Mouse (Mus musculus): Measurements from ENCODE around the gene Gucy1b1.

Gene Gucy1b1

GRCm38 (mm10) chr3:82074201-82074851 is at the start of gene Gucy1b1:
TSS of gene Gucy1b1 (minus strand) at chr3:82074689.
- peak; percentile 84 for DNase-seq

DNA sequence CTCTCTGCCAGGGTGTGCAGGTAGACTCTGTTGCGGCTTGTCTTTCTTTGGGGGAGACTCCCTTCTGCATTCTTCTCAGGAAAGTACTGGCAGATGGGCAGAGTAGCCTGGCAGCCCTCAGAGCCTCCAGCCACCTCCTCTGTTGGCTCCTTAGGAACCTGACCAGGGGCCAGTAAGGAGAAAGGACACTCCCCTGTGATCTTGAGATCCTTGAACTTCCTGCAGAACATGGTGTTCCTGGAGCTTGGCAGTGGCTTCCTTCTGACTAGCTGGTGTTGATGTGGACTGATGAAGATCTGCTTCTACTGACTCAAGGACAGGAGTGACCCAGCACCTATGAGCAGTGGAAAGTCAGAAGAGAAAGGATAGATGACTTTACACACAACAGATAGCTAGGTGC is 44.4 kb upstream of the Gucy1b1 start:
- no peak for DNase-seq

DNA sequence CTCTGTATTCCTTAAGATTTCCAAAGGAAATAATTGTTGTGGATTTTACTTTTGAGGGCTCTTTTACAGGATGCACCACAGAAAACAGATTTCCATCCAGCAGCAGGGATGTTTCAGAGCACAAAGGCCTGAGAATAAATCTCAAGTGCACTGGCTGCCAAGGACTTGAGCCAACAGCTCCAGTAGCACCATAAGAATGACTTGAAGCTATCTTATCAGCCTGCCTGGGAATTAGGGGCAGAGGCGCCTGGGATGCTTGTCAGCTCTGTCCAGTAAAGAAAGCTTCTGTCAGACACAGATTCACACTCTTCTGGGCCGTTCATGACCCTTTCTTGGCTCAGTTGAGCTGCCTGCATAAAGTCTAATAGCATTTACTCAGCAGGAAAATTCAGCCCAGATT is 38.0 kb upstream of the Gucy1b1 start:
- peak; percentile 3 for DNase-seq

DNA sequence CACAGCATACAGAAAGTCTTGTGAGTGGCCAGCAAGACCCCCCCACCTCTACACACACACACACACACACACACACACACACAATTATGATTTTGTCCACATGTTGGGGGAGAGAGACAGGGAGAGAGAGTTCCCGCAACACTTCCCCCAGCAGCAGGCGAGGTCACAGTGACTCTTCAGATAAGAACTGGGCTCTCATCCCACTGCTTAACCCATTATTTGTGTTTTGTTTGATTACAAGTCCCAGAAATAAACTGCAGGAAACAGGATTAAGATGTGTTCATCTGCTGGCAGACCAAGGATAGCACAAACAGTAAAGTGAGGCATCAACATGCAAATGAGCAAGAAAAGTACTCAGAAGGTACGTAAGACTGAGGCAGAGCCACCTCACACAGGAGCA is 37.5 kb upstream of the Gucy1b1 start:
- no peak for DNase-seq

DNA sequence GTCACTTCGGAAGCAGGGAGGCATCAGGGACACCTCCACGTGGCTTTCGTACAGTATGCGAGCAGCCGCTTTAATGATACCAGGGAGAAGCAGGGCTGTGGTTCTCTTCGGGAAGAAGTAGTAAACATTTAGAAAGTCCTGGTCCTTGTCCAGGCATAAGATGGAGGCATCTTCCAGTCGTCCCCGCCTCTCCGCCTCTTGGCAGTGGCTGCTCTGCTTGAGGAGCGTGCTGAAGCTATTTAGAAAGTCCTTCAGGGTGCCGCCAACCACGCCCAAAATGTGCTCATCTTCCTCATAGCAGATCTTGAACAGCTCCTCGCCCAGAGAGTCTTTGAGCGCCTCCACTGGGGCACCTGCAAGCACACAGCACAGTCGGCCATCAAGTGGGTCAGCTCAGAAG is 34.5 kb upstream of the Gucy1b1 start:
- no peak for DNase-seq

DNA sequence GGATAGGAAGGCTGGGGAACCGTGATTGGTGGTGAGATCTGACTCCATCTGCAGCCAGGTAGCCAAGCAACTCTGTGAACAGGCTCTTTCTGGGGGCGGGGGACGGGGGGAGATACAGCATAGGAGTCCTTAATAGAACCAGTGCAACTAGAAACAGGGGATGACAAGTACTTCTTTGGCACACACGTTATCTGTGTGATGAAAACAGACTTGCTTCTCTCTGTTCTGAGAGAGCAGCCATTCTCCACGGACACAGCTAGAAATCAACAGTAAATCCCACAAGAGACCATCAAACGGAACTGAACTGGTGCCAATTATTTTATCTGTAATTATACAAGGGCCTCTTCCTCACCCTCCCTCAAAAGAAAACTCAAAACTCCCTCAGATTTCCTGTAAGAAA is 29.7 kb upstream of the Gucy1b1 start:
- DNase-seq: no peak

- no peak for DNase-seq
Measured at GRCm38 (mm10) chr3:82099127-82099526, 24.6 kb upstream of the Gucy1b1 start.

- DNase-seq: no peak
Measured at GRCm38 (mm10) chr3:82096801-82097200, 22.3 kb upstream of the Gucy1b1 start.

DNA sequence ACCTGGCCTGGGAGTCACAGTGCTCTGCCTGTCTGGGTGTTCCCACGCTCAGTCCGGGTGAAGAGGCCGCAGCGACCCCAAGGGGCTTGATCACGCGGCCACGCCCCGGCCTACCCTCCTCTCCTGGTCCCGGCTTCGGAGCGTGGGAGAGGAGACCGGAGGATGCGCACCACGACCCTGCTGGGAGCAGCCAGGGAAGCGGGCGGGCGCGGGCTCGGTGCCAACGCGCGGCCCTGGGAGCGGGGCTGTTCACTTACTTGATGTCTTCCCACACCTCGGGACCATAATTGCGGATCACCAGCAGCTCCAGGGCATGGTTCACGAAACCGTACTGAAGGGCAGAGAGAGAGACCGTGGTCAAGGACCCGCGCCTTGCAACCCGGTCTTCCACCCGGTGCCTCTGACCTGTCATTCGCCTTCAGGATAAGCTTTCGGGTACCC is 728 bp downstream of the Gucy1b1 start:
- peak; percentile 61 for DNase-seq

- DNase-seq: no peak
Measured at GRCm38 (mm10) chr3:82067830-82068229, 6.7 kb downstream of the Gucy1b1 start.

GRCm38 (mm10) chr3:82061402-82062180 is 12.9 kb downstream of the Gucy1b1 start:
- DNase-seq: no peak

- no peak for DNase-seq
Measured at GRCm38 (mm10) chr3:82057201-82057600, 17.3 kb downstream of the Gucy1b1 start.

- DNase-seq: no peak
Measured at GRCm38 (mm10) chr3:82054283-82054974, 20.1 kb downstream of the Gucy1b1 start.

- DNase-seq: no peak
Measured at GRCm38 (mm10) chr3:82052029-82052428, 22.5 kb downstream of the Gucy1b1 start.

- DNase-seq: peak; percentile 38
Measured at GRCm38 (mm10) chr3:82051468-82051867, 23.0 kb downstream of the Gucy1b1 start.

GRCm38 (mm10) chr3:82048681-82049080 is 25.8 kb downstream of the Gucy1b1 start:
- DNase-seq: peak; percentile 41

GRCm38 (mm10) chr3:82048078-82048477 is 26.4 kb downstream of the Gucy1b1 start:
- DNase-seq: peak; percentile 32

DNA sequence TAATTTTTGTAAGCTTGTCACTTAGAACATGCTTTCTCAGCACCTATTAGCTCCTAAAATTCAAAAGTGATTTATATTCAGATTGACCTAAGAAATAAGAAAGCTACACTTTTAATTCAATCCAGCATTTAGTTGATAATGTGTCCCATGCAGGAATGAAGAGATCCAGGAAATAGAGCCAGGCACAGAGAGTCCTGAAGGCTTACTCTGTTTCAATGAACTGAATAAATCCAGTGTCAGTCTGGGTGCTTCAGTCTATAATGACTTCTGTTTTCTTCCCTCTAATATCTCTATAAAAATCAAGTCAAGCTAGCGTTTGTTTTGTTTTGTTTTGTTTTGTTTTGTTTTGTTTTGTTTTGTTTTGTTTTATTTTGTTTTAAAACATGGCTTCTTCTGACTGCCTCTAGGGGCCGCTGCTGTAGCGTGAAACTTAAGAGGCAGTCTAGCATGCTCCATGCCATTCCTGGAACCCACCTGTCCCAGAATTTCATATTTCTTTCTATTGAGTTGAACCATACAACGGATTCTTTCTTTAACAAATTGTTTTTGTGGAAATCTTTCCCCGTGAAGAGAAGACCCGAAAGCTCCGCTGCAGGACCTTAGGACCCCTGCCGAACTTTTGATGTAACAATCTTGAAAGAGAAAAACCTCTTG is 27.3 kb downstream of the Gucy1b1 start:
- peak; percentile 69 for DNase-seq

DNA sequence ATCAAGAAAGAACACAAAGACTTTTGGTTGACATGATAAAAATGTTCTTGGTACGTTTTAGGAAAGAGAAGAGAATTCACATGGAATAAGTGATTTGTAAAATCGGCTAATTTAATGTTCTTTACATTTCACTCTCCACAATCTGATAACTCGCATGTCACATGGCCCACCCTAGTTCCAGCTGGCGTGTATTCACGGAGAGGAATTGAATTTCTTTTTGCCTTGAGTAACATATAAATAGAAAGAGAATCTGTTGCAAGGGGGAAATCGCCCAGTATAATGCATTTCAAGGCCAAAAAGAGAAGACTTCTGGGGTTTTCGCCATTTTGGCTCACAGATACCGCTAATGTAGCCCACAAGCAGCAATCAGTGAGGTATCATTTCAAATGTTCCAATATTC is 28.4 kb downstream of the Gucy1b1 start:
- no peak for DNase-seq

DNA sequence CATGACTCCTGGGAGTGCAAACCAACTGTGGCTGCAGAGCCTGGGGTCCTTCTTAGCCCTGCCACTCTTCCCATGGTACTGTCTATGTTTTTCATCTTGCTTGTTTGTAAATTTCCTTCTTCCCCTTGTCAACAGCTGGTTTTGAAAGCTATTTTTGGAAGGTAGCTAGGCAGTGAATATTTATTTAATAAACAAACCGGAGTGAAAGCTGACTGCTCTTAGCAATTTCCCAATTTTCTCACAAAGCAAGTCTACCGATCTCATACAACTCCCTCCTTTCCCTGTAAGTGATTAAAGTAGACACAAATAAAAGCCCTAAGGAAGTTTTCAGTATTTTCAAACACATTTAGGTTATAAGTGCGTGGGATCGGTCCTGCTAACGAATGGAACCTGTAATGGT is 29.6 kb downstream of the Gucy1b1 start:
- no peak for DNase-seq

- DNase-seq: no peak
Measured at GRCm38 (mm10) chr3:82043676-82044075, 30.8 kb downstream of the Gucy1b1 start.

GRCm38 (mm10) chr3:82036262-82037044 is 38.0 kb downstream of the Gucy1b1 start:
- no peak for DNase-seq
